Mouse (Mus musculus) kidney, adult 2 months (tissue): ENCODE measurements around the gene Adrb1. TPM values are rescaled to one million over a fixed set of nuclear protein-coding genes. Genes with fewer than 3 reads are reported as not detected.
A peak's percentile ranks its signal among the peaks of the same experiment; 100 is the strongest.
"Not testable (repeated sequence)": the region's sequence is repeated elsewhere in the genome, so short reads cannot be mapped to it uniquely, and the experiment has no call there.

Source experiments
- DNase-seq: peaks from one replicate; pipeline ENCODE4 v3.0.0; 2021
- H3K27ac ChIP-seq: fragments of 200-500 bp; 2 replicates; pipeline ENCODE4 v1.5.1; 2012; ENCODE audit warnings: low read depth, low read length, control low read depth, inconsistent platforms; ENCODE audit not compliant: insufficient read depth
- H3K27me3 ChIP-seq: fragments of 200-500 bp; replicated peaks from 2 replicates; pipeline ENCODE4 v1.6.1; 2012; ENCODE audit warnings: mild to moderate bottlenecking, moderate library complexity, low read length, inconsistent platforms; ENCODE audit not compliant: control insufficient read depth, insufficient read depth
- H3K36me3 ChIP-seq: fragments of 200-500 bp; 2 replicates; pipeline ENCODE4 v1.6.1; 2012; ENCODE audit warnings: mild to moderate bottlenecking, moderate library complexity, low read length, inconsistent platforms; ENCODE audit not compliant: control insufficient read depth, insufficient read depth
- H3K4me1 ChIP-seq: fragments of 200-500 bp; 2 replicates; pipeline ENCODE4 v1.6.1; 2011; ENCODE audit warnings: low read length; ENCODE audit not compliant: control insufficient read depth, insufficient read depth
- H3K4me3 ChIP-seq: fragments of 200-500 bp; 2 replicates; pipeline ENCODE4 v1.5.1; 2011; ENCODE audit warnings: mild to moderate bottlenecking, low read depth, low read length, control low read depth; ENCODE audit not compliant: insufficient read depth
- CTCF ChIP-seq: fragments of 200-500 bp; conservative IDR thresholded peaks from 2 replicates; pipeline ENCODE4 v1.5.1; 2011; ENCODE audit warnings: low read depth, mild to moderate bottlenecking, control low read depth, low read length, moderate library complexity, mixed read lengths; ENCODE audit not compliant: insufficient read depth, insufficient read length
- POLR2A ChIP-seq: fragments of 200-500 bp; IDR thresholded peaks from one replicate; pipeline ENCODE4 v1.6.1; 2011; ENCODE audit warnings: low read depth, low read length, control low read depth
- WGBS: fragments of 180-500 bp; shearing (Covaris S2); methylation state at CpG from one replicate; pipeline ENCODE4 v1.1.7; 2018; 5-methylcytosine and 5-hydroxymethylcytosine counted together
- polyA plus RNA-seq: library from polyadenylated mRNA; depleted of rRNA; stranded (reverse); fragments of >200 nt; gene quantifications from 2 replicates; pipeline ENCODE4 v1.2.3, GENCODE M21; 2012; rRNA removed

The Adrb1 gene
- polyA plus RNA-seq, 1 experiment, result 2.7 TPM

DNA sequence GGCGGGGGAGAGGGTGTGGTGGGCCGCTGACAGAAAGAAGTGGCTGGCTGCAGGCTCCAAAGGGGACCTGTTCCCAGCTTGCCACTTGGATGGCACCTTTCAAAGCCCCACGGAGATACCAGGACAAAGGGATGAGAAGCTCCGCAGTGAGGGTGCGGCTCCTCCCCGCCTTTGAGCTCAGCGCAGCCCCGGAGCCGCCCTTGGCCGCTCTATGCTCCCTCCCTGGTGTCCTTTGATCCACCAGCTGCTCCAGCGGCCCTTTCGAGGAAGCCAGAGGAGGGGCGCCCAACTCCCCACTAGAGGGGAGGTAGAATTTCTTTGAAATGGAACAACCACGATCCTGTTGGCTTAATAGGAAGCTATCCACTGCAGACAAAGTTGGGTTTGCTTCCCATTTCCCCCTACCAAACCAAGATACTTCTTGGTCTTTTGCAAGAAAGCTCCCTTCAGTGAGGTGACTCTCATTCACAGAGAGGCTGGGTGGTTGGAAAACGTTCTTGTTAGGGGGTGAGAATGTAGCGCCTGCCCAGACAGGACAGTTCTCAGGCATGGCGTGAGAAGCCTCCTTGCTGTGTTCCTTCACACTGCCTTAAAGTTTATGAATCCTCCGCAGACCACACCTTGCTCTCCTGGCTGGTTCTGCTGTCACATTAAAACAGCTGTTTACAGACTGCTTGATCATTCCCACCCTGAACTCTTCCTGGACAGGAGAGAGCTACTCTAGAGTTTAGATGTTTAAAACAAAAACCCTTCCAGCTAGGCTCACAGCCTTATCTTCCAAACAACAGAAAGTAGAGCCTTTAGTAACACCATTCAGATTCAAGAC is 54.1 kb downstream of the Adrb1 start:
- Histone ChIP-seq H3K27ac (no peak overlapping the region), H3K36me3 (no peaks in the 10 kb centered on the region), H3K4me3 (no peak overlapping the region), H3K27me3 (no peaks in the 10 kb centered on the region), H3K4me1 (peaks cover 3% of the 10 kb centered on the region; the same call in 1 of the 2 replicates)
- TF ChIP-seq POLR2A (no peak), CTCF (no peak)
- 25% methylated on average over 18 of the region's 18 CpGs for WGBS
- no peak for DNase-seq

DNA sequence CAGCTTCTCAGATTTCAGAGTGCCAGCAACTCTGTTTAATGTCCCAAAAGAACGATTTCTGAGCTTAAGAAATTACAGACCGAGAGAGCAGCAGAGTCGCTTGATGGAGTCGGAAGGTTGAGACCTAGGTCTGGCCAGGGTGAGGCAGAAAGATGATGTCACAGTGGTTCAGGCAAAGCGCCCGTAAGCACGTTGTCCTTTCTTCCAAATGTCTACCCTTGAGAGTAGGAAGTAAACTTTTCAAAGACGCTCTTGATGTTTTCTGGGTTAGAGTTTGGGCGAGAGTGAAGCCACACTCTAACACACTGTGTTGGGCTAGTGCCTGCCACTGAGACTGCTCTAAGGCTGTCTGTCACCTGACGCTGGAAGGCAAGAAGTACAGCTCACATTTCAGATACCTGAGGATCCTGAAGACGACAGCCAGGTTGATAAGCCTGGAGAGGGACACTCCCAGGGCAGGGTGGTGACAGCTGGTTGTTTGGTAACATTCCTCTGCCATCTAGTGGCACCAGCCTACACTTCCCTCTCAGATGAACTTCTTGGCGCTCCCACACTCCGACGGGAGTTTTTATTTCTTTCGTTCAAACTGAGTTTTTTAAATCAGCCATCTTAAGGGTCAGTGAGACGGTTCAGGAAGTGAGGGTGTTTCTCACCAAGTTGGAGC is 54.9 kb downstream of the Adrb1 start:
- peaks cover 3% of the 10 kb centered on the region; the same call in 1 of the 2 replicates for H3K4me1 ChIP-seq
- no peaks in the 10 kb centered on the region for H3K27me3 ChIP-seq
- H3K4me3 ChIP-seq, result no peak overlapping the region
- H3K27ac ChIP-seq, result no peak overlapping the region
- 23% methylated on average over 16 of the region's 16 CpGs for WGBS
- DNase-seq, result peak; percentile 68
- no peaks in the 10 kb centered on the region for H3K36me3 ChIP-seq
- peak; percentile 88 for TF ChIP-seq CTCF
- no peak for TF ChIP-seq POLR2A

DNA sequence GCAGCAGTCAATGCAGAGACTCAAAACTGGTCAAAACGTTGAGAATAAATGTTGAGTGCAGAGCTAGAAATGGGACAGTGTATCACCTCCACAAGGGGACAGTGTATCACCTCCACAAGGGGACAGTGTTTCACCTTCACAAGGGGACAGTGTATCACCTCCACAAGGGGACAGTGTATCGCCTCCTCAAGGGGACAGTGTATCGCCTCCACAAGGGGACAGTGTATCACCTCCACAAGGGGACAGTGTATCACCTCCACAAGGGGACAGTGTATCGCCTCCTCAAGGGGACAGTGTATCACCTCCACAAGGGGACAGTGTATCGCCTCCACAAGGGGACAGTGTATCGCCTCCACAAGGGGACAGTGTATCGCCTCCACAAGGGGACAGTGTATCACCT is 56.5 kb downstream of the Adrb1 start:
- not testable (repeated sequence) for H3K4me3 ChIP-seq, H3K4me1 ChIP-seq, DNase-seq, H3K27ac ChIP-seq, H3K36me3 ChIP-seq, H3K27me3 ChIP-seq
- 95% methylated on average over 7 of the region's 7 CpGs for WGBS

Other genes starting within 250 kb of the Adrb1 start
- gene Dclre1a, start 174.0 kb upstream of the Adrb1 start, polyA plus RNA-seq, result 5.7 and 5.9 TPM in 2 replicates
- gene Nhlrc2, start 173.9 kb upstream of the Adrb1 start, polyA plus RNA-seq, result 6.3 and 6.6 TPM in 2 replicates
- gene Ccdc186, start 100.0 kb downstream of the Adrb1 start, polyA plus RNA-seq, result 3.9 and 4.7 TPM in 2 replicates
- 0.02 and 0.03 TPM in 2 replicates for gene Tdrd1, start 104.0 kb downstream of the Adrb1 start, polyA plus RNA-seq
- gene Vwa2, start 152.1 kb downstream of the Adrb1 start, polyA plus RNA-seq, result 11.2 and 16.1 TPM in 2 replicates